Mouse (Mus musculus): ENCODE measurements around the gene Cxcl16. TPM values are rescaled to one million over a fixed set of nuclear protein-coding genes. Genes with fewer than 3 reads are reported as not detected.

Cxcl16 gene
- total RNA-seq, 4 experiments from 2014 or later, result 1.4 to 6.7 (median 3.5) TPM

- peak; percentile 54 to 75 for DNase-seq (ENCODE audit: low spot score in 2 of 2)
These were observed 45.8 kb downstream of the Cxcl16 start for GRCm38 (mm10) chr11:70413961-70414360.

- no peak for DNase-seq (ENCODE audit: low spot score in 2 of 2)
These were observed 47.2 kb downstream of the Cxcl16 start for GRCm38 (mm10) chr11:70412591-70412990.

- DNase-seq (ENCODE audit: low spot score in 2 of 2), result no peak
These were observed 49.5 kb downstream of the Cxcl16 start for GRCm38 (mm10) chr11:70410297-70410643.

- DNase-seq (ENCODE audit: low spot score in 2 of 2), result peak; percentile 86 to 90
These were observed 50.0 kb downstream of the Cxcl16 start, which contains the start of gene Pelp1 for GRCm38 (mm10) chr11:70409594-70410296. Pelp1 (minus strand) TSS chr11:70410031.

Small RNAs within 50 kb of the gene (microRNA-seq; reads per million reads assigned to microRNA genes)
- gene Mir7115, result 3.8 to 6.4 reads per million in 2 experiments

Other genes with a start within 250 kb of the Cxcl16 start
- 10 to 100 TPM; 35.6 to 44.8 (median 42.1) TPM for gene Slc16a11, start 247.2 kb downstream of the Cxcl16 start, total RNA-seq (2022)
- gene Slc16a13, start 238.9 kb downstream of the Cxcl16 start, total RNA-seq (2022), result 1 to 10 TPM; 6.5 to 9.5 (median 7.4) TPM
- 1 to 10 TPM in 1 of 4 experiments, under 1 TPM in 3; 0.91 to 1.9 (median 0.95) TPM for gene Bcl6b, start 230.2 kb downstream of the Cxcl16 start, total RNA-seq (2022)
- gene 0610010K14Rik, start 222.1 kb downstream of the Cxcl16 start, total RNA-seq (2022), result 10 to 100 TPM; 39.3 to 45.7 (median 42.6) TPM
- 1 to 10 TPM; 2.5 to 8.6 (median 3.5) TPM for gene Gm21988, start 220.2 kb downstream of the Cxcl16 start, total RNA-seq (2022)
- 100 to 1,000 TPM; 203 to 263 (median 244) TPM for gene Rnasek, start 220.1 kb downstream of the Cxcl16 start, total RNA-seq (2022)
- under 1 TPM; 0.17 to 0.41 (median 0.37) TPM for gene Alox12, start 204.6 kb downstream of the Cxcl16 start, total RNA-seq (2022)
- under 1 TPM in 3 of 4 experiments, not detected in 1; 0.18 to 0.38 (median 0.18) TPM for gene Alox12e, start 137.4 kb downstream of the Cxcl16 start, total RNA-seq (2022)
- gene Alox15, start 108.0 kb downstream of the Cxcl16 start, total RNA-seq (2022), result under 1 TPM in 2 of 4 experiments, not detected in 2; 0.45 to 0.61 TPM
- 10 to 100 TPM; 32.8 to 35.6 (median 33.8) TPM for gene Pelp1, start 50.0 kb downstream of the Cxcl16 start, total RNA-seq (2022)
- gene Arrb2, start 27.3 kb downstream of the Cxcl16 start, total RNA-seq (2022), result 100 to 1,000 TPM in 2 of 4 experiments, 10 to 100 TPM in 2; 97.4 to 116 (median 101) TPM
- gene Med11, start 8.1 kb downstream of the Cxcl16 start, total RNA-seq (2022), result 10 to 100 TPM; 10.6 to 16.9 (median 15.2) TPM
- gene Zmynd15, start 551 bp downstream of the Cxcl16 start, total RNA-seq (2022), result 1 to 10 TPM in 2 of 4 experiments, under 1 TPM in 2; 0.45 to 2.0 (median 1.1) TPM
- not detected for gene Tm4sf5, start 45.3 kb upstream of the Cxcl16 start, total RNA-seq (2022)
- not detected for gene Vmo1, start 54.6 kb upstream of the Cxcl16 start, total RNA-seq (2022)
- gene Gltpd2, start 59.2 kb upstream of the Cxcl16 start, total RNA-seq (2022), result not detected
- gene Psmb6, start 65.4 kb upstream of the Cxcl16 start, total RNA-seq (2022), result 100 to 1,000 TPM; 176 to 204 (median 189) TPM
- not detected for gene Gm40193, start 73.0 kb upstream of the Cxcl16 start, total RNA-seq (2022)
- 10 to 100 TPM; 18.2 to 23.4 (median 20.2) TPM for gene Pld2, start 80.1 kb upstream of the Cxcl16 start, total RNA-seq (2022)
- gene Mink1, start 102.9 kb upstream of the Cxcl16 start, total RNA-seq (2022), result 100 to 1,000 TPM; 419 to 496 (median 460) TPM
- 1 to 10 TPM in 1 of 4 experiments, under 1 TPM in 2, not detected in 1; 0.54 to 1.1 (median 0.87) TPM for gene 4930544D05Rik, start 155.9 kb upstream of the Cxcl16 start, total RNA-seq (2022)
- 1 to 10 TPM in 1 of 4 experiments, not detected in 3; 1.0 TPM for gene Chrne, start 159.2 kb upstream of the Cxcl16 start, total RNA-seq (2022)
- gene Gp1ba, start 179.1 kb upstream of the Cxcl16 start, total RNA-seq (2022), result under 1 TPM in 1 of 4 experiments, not detected in 3; 0.21 TPM
- 100 to 1,000 TPM in 1 of 4 experiments, 10 to 100 TPM in 3; 84.8 to 102 (median 92.8) TPM for gene Rnf167, start 187.3 kb upstream of the Cxcl16 start, total RNA-seq (2022)
- gene Slc25a11, start 187.5 kb upstream of the Cxcl16 start, total RNA-seq (2022), result 100 to 1,000 TPM; 118 to 129 (median 122) TPM
- gene Pfn1, start 194.7 kb upstream of the Cxcl16 start, total RNA-seq (2022), result 100 to 1,000 TPM; 268 to 335 (median 298) TPM
- 10 to 100 TPM in 3 of 4 experiments, 1 to 10 TPM in 1; 10.0 to 14.5 (median 11.2) TPM for gene Eno3, start 197.2 kb upstream of the Cxcl16 start, total RNA-seq (2022)
- gene Spag7, start 209.4 kb upstream of the Cxcl16 start, total RNA-seq (2022), result 10 to 100 TPM; 47.4 to 54.8 (median 51.8) TPM
- 100 to 1,000 TPM; 291 to 332 (median 307) TPM for gene Camta2, start 228.1 kb upstream of the Cxcl16 start, total RNA-seq (2022)
- 1 to 10 TPM; 3.8 to 6.5 (median 4.7) TPM for gene Inca1, start 240.2 kb upstream of the Cxcl16 start, total RNA-seq (2022)
- gene Kif1c, start 240.6 kb upstream of the Cxcl16 start, total RNA-seq (2022), result 10 to 100 TPM; 71.2 to 92.9 (median 83.9) TPM

Data from layer of hippocampus, adult 8-10 months (tissue).